Mouse (Mus musculus): ENCODE data around the gene Ankrd13a. TPM values are rescaled to one million over a fixed set of nuclear protein-coding genes. Genes with fewer than 3 reads are reported as not detected.
"Not testable (repeated sequence)": the region's sequence is repeated elsewhere in the genome, so short reads cannot be mapped to it uniquely, and the experiment has no call there.

Ankrd13a gene
- polyA plus RNA-seq, 1 experiment from 2014 or later = 222 TPM

DNA sequence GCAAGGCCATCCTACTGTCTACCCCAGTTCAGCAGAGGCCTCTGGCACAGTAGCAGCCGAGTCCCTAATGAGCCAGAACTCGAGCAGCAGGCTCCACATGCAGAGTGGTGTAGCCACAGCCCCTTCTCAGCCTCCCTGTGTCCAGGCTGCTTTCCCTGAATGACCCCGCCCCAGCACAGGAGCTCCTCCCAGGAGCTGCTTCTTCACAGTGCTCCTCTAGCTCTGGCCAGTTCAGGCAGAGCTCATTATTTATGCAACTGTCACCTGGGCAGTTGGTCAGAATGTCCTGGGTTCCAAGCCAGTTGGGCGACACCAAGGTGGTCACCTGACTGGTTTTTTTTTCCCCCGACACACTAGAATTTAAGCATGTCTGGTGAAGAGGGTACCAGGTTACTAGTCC, 78.9 kb downstream of the Ankrd13a start, which contains the start of gene 4930519G04Rik:
4930519G04Rik (plus strand) TSS at position 301 of the 400 bp plus-strand sequence.
- H3K79me2 ChIP-seq (ENCODE audit: inconsistent target); H3K36me3 ChIP-seq (ENCODE audit: inconsistent target); H3K4me3 ChIP-seq (ENCODE audit: inconsistent target): not testable (repeated sequence)
- WGBS (ENCODE audit: missing documents) = 100% methylated on average over 3 of the region's 5 CpGs
- peak within 1 kb of the TSS; percentile 76 for H3K27ac ChIP-seq

Other genes starting within 250 kb of the Ankrd13a start
- 0.33 to 1.2 TPM (median 0.96 TPM) in 3 replicates for gene Fam222a, start 206.7 kb upstream of the Ankrd13a start, polyA plus RNA-seq (2018)
- 4.4 to 12.1 TPM (median 7.1 TPM) in 3 replicates for gene Trpv4, start 116.3 kb upstream of the Ankrd13a start, polyA plus RNA-seq (2018)
- 289 to 530 TPM (median 368 TPM) in 3 replicates for gene Gltp, start 83.7 kb upstream of the Ankrd13a start, polyA plus RNA-seq (2018)
- gene Tchp, start 66.9 kb upstream of the Ankrd13a start, polyA plus RNA-seq (2018) = 5.0 to 7.6 TPM (median 6.4 TPM) in 3 replicates
- gene Git2, start 840 bp downstream of the Ankrd13a start, polyA plus RNA-seq (2018) = 37.1 to 50.3 TPM (median 46.2 TPM) in 3 replicates
- gene 1500011B03Rik, start 48.8 kb downstream of the Ankrd13a start, polyA plus RNA-seq (2018) = 26.6 to 35.2 TPM (median 29.9 TPM) in 3 replicates
- not detected in 3 replicates for gene 4930519G04Rik, start 79.0 kb downstream of the Ankrd13a start, polyA plus RNA-seq (2018)
- not detected in 3 replicates for gene Gm9936, start 84.0 kb downstream of the Ankrd13a start, polyA plus RNA-seq (2018)
- 217 to 389 TPM (median 305 TPM) in 3 replicates for gene Oasl2, start 122.3 kb downstream of the Ankrd13a start, polyA plus RNA-seq (2018)
- gene Oasl1, start 148.6 kb downstream of the Ankrd13a start, polyA plus RNA-seq (2018) = 15.4 to 36.8 TPM (median 25.2 TPM) in 3 replicates
- 15.9 to 19.6 TPM (median 16.7 TPM) in 3 replicates for gene 2210016L21Rik, start 167.5 kb downstream of the Ankrd13a start, polyA plus RNA-seq (2018)
- not detected in 3 replicates for gene Hnf1a, start 196.4 kb downstream of the Ankrd13a start, polyA plus RNA-seq (2018)
- 21.6 to 35.1 TPM (median 24.9 TPM) in 3 replicates for gene Sppl3, start 236.5 kb downstream of the Ankrd13a start, polyA plus RNA-seq (2018)